Mouse (Mus musculus): ENCODE results near the gene Ptcra.

Ptcra gene

DNA sequence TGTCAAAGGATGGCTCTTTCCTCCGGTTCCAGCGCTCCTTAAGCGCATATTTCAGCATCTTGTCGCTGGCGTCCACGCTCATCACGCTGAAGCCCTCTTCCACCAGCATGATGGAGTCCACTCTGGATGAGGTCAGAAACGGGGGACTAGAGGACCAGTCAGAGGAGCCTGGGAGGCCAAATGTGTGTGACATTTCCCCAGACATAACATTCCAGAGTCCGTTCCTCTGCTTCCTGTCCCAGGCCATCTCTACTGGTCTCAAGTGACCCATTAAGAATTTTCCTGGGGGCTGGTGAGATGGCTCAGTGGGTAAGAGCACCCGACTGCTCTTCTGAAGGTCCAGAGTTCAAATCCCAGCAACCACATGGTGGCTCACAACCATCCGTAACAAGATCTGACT is 36.2 kb downstream of the Ptcra start:
- no peak for DNase-seq (ENCODE audit: extremely low read depth, insufficient read length, low spot score)

DNA sequence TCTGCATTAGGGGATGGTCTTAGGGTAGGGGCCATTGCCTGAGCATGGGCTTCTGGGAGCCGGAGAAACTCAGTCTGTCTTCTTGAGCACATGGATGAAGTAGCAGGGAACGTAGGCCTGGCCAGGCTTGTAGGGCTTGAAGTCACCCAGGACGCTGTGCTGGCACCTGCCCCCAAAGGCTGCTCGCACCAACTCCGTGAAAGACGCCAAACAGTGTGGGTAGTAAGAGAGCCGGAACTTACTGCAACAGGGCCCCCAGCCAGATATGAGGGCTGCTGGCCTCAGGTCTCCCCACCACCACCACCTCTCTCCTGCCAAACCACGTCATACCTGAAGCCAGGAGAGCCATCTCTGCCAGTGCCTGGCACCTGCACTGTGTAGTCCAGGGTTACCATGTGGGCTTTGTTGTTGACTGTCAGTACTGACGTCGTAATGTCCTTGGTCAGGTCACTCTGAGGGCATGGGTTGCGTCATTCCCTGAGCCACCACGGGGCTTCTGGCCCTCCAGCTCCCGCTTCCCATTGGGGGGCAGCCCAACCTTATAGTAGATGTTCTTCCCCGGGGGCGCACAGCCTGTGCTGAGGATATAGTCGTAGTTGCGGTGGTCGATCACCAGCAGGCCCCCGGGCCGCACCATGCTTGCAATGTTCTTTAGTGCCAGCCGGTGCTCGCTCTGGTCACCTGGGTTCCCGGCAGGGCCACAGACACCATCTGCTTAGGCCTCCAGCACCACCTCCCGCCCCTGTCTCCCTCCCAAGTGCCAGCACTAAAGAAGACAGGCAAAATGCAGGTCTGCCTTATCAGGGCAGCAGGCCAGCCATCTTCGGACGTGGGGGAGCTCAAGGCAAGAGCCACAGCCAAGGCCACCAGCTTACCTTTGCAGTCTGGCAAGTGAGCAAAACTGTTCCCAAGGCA is 37.5 kb downstream of the Ptcra start:
- no peak for DNase-seq (ENCODE audit: extremely low read depth, insufficient read length, low spot score)

DNA sequence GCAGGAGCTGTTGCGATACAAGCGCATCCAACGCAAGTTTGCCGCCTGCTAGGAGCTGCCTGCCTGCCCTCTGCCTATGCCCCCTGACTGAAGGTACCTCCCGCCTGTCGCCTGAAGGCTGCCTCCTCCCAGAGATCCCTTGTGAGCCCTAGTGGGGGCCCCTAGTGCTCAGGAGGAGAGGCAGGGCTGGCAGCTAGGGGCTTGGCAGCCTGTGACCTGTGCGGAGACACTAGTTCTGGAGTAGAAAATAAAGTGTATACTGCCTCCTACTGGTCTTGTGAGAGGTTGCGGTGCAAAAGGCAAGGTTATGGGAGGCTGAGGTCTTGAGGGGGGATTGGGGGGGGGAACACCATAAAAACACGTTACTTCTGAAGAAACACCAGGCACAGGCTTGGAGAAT is 38.2 kb downstream of the Ptcra start:
- DNase-seq (ENCODE audit: extremely low read depth, insufficient read length, low spot score): peak; percentile 46

DNA sequence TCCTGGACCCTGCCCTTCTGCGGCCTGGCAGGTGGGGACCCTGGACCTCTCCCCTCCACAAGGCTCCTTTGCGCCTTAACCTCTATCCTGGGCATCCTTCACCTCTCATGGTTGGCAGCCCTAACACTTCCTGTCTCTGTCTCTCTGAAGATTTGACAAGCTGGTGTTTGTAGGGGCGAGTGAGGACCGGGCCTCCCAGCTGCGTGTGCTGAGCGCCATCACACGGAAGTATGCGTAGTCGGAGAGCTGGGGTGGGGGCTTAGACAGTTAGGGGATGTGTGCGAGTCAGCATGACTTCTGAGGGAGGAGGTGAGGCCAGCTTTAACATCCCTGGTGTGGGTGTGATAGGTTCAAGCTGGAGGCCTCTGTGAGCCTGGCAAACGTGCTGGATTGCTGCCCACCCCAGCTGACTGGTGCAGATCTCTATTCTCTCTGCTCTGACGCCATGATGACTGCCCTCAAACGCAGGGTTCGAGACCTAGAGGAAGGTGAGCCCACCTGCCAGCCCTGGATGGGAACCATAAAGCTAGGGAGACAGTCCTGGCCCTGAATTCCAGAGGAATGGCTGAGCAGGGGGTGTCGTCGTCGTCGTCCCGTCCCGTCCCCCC is 38.9 kb downstream of the Ptcra start:
- no peak for DNase-seq (ENCODE audit: extremely low read depth, insufficient read length, low spot score)

DNA sequence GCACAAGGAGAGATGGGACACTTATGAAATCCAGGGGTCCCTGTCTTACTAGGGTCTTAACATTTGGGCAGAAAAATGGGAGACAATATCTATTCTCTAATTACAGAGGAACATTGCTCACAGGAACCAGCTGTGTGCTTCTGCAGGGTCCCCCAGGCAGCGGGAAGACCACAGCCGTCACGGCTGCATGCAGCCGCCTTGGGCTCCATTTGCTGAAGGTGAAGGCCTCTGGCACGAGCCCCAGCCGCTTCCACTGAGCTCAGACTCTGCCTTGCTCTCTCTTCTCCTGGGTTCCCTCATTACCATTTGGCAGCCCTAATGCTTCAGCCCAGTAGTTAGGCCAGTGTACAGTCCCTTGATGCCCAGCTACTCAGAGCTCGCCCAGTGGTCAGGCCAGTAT is 42.4 kb downstream of the Ptcra start:
- DNase-seq (ENCODE audit: extremely low read depth, insufficient read length, low spot score): no peak

DNA sequence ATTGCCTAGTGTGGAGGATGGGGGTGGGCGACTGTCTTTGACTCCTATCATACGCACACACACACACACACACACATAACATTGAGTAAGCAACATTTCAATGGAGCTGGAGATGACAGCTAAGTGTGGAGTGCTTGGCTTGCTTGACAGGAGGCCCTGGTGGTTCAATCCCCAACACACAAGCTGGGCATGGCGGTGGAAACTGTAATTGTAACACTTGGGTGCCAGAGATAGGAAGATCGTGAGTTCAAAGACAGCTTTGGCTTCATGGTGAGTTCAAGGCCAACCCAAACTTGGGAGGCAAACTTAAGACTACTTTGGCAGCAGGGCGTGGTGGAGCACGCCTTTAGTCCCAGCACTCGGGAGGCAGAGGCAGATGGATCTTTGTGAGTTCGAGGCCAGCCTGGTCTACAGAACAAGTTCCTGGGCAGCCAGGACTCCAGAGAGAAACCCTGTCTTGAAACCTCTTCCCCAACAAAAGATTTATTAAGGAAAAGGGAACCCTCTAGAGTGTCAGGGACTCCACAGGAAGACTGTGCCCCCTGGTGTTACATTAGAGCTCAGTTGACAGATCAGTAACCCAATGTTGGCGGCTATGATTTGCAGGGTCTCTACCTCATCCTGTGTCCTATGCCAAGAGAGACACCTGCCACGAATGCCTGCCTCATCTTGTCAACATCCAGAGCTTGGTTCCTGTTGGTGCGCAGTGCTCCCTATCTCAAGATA is 48.6 kb downstream of the Ptcra start:
- no peak for DNase-seq (ENCODE audit: extremely low read depth, insufficient read length, low spot score)

DNA sequence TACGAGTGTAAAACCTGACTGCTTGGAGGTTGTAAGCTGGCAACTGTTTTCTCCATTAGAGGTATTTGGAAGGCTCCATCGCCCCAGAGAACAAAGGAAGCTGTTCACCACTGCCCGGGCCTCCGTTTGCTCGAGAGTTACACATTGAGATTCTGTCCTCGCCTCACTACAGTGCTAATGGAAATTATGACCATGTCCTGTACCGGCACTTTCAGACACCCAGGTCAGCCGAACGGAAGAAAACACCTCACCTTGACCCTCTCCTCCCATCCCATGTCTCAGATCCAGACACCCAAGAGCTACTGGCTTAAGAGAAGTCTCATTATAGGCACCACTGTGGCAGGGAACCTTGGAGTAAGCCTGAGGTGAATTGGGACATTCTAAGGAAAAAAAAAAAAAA is 49.7 kb downstream of the Ptcra start:
- DNase-seq (ENCODE audit: extremely low read depth, insufficient read length, low spot score): no peak

GRCm38 (mm10) chr17:46712442-46712841 is 51.1 kb downstream of the Ptcra start:
- DNase-seq (ENCODE audit: extremely low read depth, insufficient read length, low spot score): no peak

- DNase-seq (ENCODE audit: extremely low read depth, insufficient read length, low spot score): peak; percentile 67
These were observed 51.8 kb downstream of the Ptcra start for GRCm38 (mm10) chr17:46711612-46712271.

- DNase-seq (ENCODE audit: extremely low read depth, insufficient read length, low spot score): peak; percentile 85
These were observed 52.4 kb downstream of the Ptcra start, which contains the start of gene Pex6 for GRCm38 (mm10) chr17:46710959-46711597. Gene Pex6, plus strand, starts transcription at chr17:46711463.

DNA sequence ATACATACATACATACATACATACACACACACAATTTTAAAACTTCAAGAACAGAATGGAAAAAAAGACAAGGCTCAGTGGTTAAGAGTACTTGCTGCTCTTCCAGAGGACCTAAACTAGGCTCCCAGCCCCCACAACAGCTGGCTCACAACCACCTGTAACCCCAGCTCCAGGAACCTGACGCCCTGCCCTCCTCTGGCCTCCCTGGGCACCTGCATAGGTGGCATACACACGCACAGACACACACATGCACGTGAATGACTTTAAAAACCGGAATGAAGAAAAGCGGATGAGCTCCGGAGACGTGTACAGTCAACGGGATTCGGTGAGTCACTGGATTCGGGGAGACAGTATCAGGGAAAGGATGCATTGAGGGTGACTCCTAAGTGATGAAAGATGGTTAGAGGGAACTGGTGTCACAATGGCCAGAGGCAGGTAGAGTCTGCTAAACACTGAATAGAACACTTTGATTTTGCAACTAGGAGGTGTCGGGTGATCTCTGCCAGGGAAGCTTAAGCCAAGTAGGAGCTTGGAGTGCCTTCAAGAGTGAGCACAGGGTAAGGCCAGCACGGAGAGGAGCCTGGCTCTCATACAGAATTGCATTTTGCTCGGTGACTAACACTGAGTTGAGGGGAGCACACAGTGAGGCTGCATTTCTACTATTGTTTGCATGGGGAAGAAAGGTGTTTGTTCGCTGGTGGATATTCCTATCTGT is 57.0 kb downstream of the Ptcra start:
- no peak for DNase-seq (ENCODE audit: extremely low read depth, insufficient read length, low spot score)

Data from 3134 (cell line).